Mouse (Mus musculus) erythroblast, embryonic 14.5 days (primary cell): ENCODE data around the gene H2-DMa.

Experiments
- GATA1 ChIP-seq: IDR thresholded peaks from 2 replicates; pipeline ENCODE4 v1.6.1; 2012; ENCODE audit warnings: low read length, inconsistent platforms, mixed read lengths
- TAL1 ChIP-seq: IDR thresholded peaks from 3 replicates; pipeline ENCODE4 v1.6.1; 2012; ENCODE audit warnings: low read length, inconsistent platforms, mixed read lengths

DNA sequence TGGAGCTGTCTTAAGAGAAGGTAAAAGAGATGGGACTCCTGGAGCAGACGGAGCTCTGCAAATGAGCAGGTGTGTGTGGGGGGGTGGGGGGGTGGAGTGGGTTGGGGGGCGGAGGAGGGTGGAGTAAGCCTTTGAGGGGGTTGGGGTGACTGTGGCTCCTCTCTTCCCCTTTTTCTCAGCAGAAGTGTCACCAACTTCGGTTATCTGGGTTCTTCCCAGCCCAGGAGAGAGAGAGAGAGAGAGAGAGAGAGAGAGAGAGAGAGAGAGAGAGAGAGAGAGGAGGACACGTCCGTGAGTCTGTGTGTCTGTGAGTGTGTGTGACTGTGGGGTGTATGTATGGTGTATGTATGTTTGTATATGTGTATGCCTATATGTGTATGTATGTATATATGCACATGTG, 24.1 kb downstream of the H2-DMa start:
- TF ChIP-seq GATA1 (no peak), TAL1 (no peak)
